Mouse (Mus musculus): ENCODE results near the gene Errfi1. TPM values are rescaled to one million over a fixed set of nuclear protein-coding genes. Genes with fewer than 3 reads are reported as not detected.

The Errfi1 gene
- total and polyA plus RNA-seq, 2 experiments from 2014 or later = 17.2 to 34.9 TPM

DNA sequence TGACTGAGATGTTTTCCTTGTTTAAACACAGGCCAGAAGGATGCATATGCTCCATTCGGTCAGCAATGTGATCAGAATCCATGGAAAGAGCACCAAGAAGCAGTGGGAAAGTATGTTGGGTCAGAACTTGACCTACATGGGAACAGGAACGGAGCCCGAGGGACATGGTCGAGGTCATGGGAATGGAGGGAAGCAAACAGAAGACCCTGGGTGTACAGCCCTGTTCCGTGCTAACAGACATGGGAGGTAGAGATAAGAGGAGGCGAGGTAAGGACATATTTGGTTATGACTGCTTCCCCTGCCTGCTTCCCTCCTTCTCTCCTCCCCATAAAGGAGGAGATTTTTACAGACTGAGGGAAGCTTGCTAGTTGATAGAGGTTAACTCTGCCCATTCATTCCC is 21.8 kb upstream of the Errfi1 start:
- ATAC-seq = no peak
- WGBS = 88% methylated on average over 6 of the region's 6 CpGs

DNA sequence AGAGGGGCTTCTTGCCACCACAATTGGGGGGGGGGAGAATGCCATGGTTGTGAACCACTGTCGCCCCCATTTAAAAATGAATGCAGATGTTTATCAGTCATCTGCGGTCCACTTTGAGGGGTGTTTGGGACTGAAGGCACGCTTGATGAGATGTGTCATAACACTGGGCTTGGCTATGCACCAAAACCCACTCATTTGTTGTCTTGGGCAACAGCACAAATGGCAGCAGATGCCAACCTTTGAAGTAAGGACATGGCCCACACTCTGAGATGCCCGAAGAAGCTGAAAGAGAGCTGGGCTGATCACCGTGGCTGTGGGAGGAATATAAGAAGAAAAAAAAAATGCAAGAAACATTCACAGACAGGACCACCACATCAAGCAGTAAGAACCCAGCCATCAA is 18.6 kb upstream of the Errfi1 start:
- ATAC-seq (no peak), DNase-seq (no peak)
- no peak for TF ChIP-seq CTCF (IDR thresholded peaks at IDR 0.05; ENCODE audit: low read depth)

More for the DNA sequence above, 21.8 kb upstream of the Errfi1 start:
- no peak overlapping the region for H3K9ac ChIP-seq
- H3K4me2 ChIP-seq (ENCODE audit: low read depth) = no peak overlapping the region
- no peaks in the 10 kb centered on the region for H3K9me3 ChIP-seq (ENCODE audit: low read length)
- no peak for DNase-seq
- H3K4me3 ChIP-seq (ENCODE audit: low read depth, low read length) = no peak overlapping the region
- H3K36me3 ChIP-seq (ENCODE audit: insufficient read depth) = no peaks in the 10 kb centered on the region
- TF ChIP-seq CTCF (IDR thresholded peaks at IDR 0.05; ENCODE audit: low read depth) = no peak
- H3K27ac ChIP-seq (ENCODE audit: low read depth, low read length) = no peak overlapping the region
- no peaks in the 10 kb centered on the region for H3K4me1 ChIP-seq (ENCODE audit: insufficient read depth)
- no peaks in the 10 kb centered on the region for H3K27me3 ChIP-seq (ENCODE audit: insufficient read depth, low read length)

DNA sequence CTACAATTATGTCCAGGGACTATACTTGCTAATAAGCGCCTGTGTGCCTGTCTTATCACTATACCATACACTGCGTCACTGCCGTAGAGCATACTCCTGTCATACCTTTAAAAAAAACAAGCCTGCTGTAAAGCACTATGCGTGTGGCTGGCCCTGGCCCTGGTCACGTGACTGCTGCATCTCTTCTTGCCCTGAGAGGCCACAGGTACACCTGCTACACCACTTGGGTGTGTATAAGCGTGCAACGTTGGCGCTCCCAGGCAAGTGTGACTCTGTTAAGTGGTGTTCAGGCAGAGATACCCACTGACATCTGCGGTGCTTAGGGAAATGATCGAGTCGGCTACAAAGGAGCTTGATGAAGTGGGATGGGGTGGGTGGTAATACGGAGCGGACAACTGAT is 17.5 kb upstream of the Errfi1 start:
- WGBS = 92% methylated on average over 13 of the region's 13 CpGs

More for the DNA sequence above, 18.6 kb upstream of the Errfi1 start:
- H3K9me3 ChIP-seq (ENCODE audit: low read length) = no peaks in the 10 kb centered on the region
- no peak overlapping the region for H3K4me3 ChIP-seq (ENCODE audit: low read depth, low read length)
- H3K27ac ChIP-seq (ENCODE audit: low read depth, low read length) = no peak overlapping the region
- no peaks in the 10 kb centered on the region for H3K4me1 ChIP-seq (ENCODE audit: insufficient read depth)
- no peaks in the 10 kb centered on the region for H3K36me3 ChIP-seq (ENCODE audit: insufficient read depth)
- H3K9ac ChIP-seq = no peak overlapping the region
- no peak overlapping the region for H3K4me2 ChIP-seq (ENCODE audit: low read depth)
- no peaks in the 10 kb centered on the region for H3K27me3 ChIP-seq (ENCODE audit: insufficient read depth, low read length)
- 83% methylated on average over 5 of the region's 5 CpGs for WGBS

GRCm38 (mm10) chr4:150836961-150837360 is 16.8 kb upstream of the Errfi1 start:
- no peaks in the 10 kb centered on the region for H3K36me3 ChIP-seq (ENCODE audit: insufficient read depth)
- 92% methylated on average over 12 of the region's 12 CpGs for WGBS

More for the DNA sequence above, 17.5 kb upstream of the Errfi1 start:
- Histone ChIP-seq H3K36me3 (ENCODE audit: insufficient read depth) (no peaks in the 10 kb centered on the region), H3K4me2 (ENCODE audit: low read depth) (no peak overlapping the region), H3K9me3 (ENCODE audit: low read length) (no peaks in the 10 kb centered on the region), H3K4me1 (ENCODE audit: insufficient read depth) (no peaks in the 10 kb centered on the region), H3K9ac (no peak overlapping the region), H3K27me3 (ENCODE audit: insufficient read depth, low read length) (no peaks in the 10 kb centered on the region), H3K27ac (ENCODE audit: low read depth, low read length) (no peak overlapping the region), H3K4me3 (ENCODE audit: low read depth, low read length) (no peak overlapping the region)
- ATAC-seq (no peak), DNase-seq (no peak)
- TF ChIP-seq CTCF (IDR thresholded peaks at IDR 0.05; ENCODE audit: low read depth) = no peak

GRCm38 (mm10) chr4:150837458-150837857 is 16.3 kb upstream of the Errfi1 start:
- Histone ChIP-seq H3K27me3 (ENCODE audit: insufficient read depth, low read length) (no peaks in the 10 kb centered on the region), H3K9me3 (ENCODE audit: low read length) (no peaks in the 10 kb centered on the region), H3K4me1 (ENCODE audit: insufficient read depth) (no peaks in the 10 kb centered on the region), H3K36me3 (ENCODE audit: insufficient read depth) (no peaks in the 10 kb centered on the region), H3K4me2 (ENCODE audit: low read depth) (no peak overlapping the region), H3K27ac (ENCODE audit: low read depth, low read length) (no peak overlapping the region), H3K4me3 (ENCODE audit: low read depth, low read length) (no peak overlapping the region), H3K9ac (no peak overlapping the region)
- WGBS = 89% methylated on average over 6 of the region's 6 CpGs
- ATAC-seq (no peak), DNase-seq (no peak)
- TF ChIP-seq CTCF (IDR thresholded peaks at IDR 0.05; ENCODE audit: low read depth) = no peak

More at GRCm38 (mm10) chr4:150836961-150837360, 16.8 kb upstream of the Errfi1 start:
- H3K27ac ChIP-seq (ENCODE audit: low read depth, low read length) = no peak overlapping the region
- TF ChIP-seq CTCF (IDR thresholded peaks at IDR 0.05; ENCODE audit: low read depth) = no peak
- H3K4me3 ChIP-seq (ENCODE audit: low read depth, low read length) = no peak overlapping the region
- no peaks in the 10 kb centered on the region for H3K9me3 ChIP-seq (ENCODE audit: low read length)
- no peaks in the 10 kb centered on the region for H3K4me1 ChIP-seq (ENCODE audit: insufficient read depth)
- ATAC-seq = no peak
- no peak for DNase-seq
- H3K4me2 ChIP-seq (ENCODE audit: low read depth) = no peak overlapping the region
- H3K27me3 ChIP-seq (ENCODE audit: insufficient read depth, low read length) = no peaks in the 10 kb centered on the region
- no peak overlapping the region for H3K9ac ChIP-seq

- 87% methylated on average over 5 of the region's 5 CpGs for WGBS
- Histone ChIP-seq H3K9me3 (ENCODE audit: low read length) (no peaks in the 10 kb centered on the region), H3K27me3 (ENCODE audit: insufficient read depth, low read length) (no peaks in the 10 kb centered on the region), H3K4me2 (ENCODE audit: low read depth) (no peak overlapping the region), H3K27ac (ENCODE audit: low read depth, low read length) (no peak overlapping the region), H3K36me3 (ENCODE audit: insufficient read depth) (no peaks in the 10 kb centered on the region), H3K4me3 (ENCODE audit: low read depth, low read length) (no peak overlapping the region), H3K9ac (no peak overlapping the region), H3K4me1 (ENCODE audit: insufficient read depth) (no peaks in the 10 kb centered on the region)
- no peak for TF ChIP-seq CTCF (IDR thresholded peaks at IDR 0.05; ENCODE audit: low read depth)
- ATAC-seq (no peak), DNase-seq (no peak)
Measured at GRCm38 (mm10) chr4:150842045-150842444, 11.7 kb upstream of the Errfi1 start.

DNA sequence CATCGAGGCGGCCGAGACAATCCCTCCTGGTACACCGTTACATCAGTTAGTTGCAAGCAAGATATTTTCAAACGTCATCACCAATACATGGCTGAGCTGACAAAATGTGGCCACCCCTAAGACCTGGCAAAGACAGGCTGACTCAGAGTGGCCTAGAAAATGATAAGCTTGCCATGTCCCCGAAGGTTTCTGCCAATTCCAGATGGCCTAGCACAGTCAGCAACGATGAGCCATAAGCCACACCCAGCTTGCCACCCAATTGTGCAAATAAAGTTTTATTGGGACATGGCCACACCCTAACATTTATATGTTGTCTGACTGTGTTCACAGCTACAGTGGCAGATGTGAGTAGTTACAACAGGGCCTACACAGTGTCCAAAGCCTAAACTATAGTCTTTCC is 10.5 kb upstream of the Errfi1 start:
- TF ChIP-seq CTCF (IDR thresholded peaks at IDR 0.05; ENCODE audit: low read depth) = no peak

More for the DNA sequence above, 10.5 kb upstream of the Errfi1 start:
- WGBS = 85% methylated on average over 7 of the region's 7 CpGs
- Histone ChIP-seq H3K4me2 (ENCODE audit: low read depth) (no peak overlapping the region), H3K4me1 (ENCODE audit: insufficient read depth) (no peaks in the 10 kb centered on the region), H3K27ac (ENCODE audit: low read depth, low read length) (no peak overlapping the region), H3K9ac (no peak overlapping the region), H3K4me3 (ENCODE audit: low read depth, low read length) (no peak overlapping the region), H3K9me3 (ENCODE audit: low read length) (no peaks in the 10 kb centered on the region), H3K27me3 (ENCODE audit: insufficient read depth, low read length) (no peaks in the 10 kb centered on the region), H3K36me3 (ENCODE audit: insufficient read depth) (no peaks in the 10 kb centered on the region)
- ATAC-seq (no peak), DNase-seq (no peak)
